Mouse (Mus musculus) subcutaneous adipose tissue, adult 2 months (tissue): ENCODE results near the gene Tmem218. TPM values are rescaled to one million over a fixed set of nuclear protein-coding genes. Genes with fewer than 3 reads are reported as not detected.

ENCODE experiments used
- polyA plus RNA-seq: library from polyadenylated mRNA; depleted of rRNA; stranded (reverse); fragments of >200 nt; gene quantifications from 2 replicates; pipeline ENCODE4 v1.2.3, GENCODE M21; 2012; ENCODE audit warnings: low replicate concordance; rRNA removed

The Tmem218 gene
- polyA plus RNA-seq = 4.3 and 6.7 TPM in 2 replicates

DNA sequence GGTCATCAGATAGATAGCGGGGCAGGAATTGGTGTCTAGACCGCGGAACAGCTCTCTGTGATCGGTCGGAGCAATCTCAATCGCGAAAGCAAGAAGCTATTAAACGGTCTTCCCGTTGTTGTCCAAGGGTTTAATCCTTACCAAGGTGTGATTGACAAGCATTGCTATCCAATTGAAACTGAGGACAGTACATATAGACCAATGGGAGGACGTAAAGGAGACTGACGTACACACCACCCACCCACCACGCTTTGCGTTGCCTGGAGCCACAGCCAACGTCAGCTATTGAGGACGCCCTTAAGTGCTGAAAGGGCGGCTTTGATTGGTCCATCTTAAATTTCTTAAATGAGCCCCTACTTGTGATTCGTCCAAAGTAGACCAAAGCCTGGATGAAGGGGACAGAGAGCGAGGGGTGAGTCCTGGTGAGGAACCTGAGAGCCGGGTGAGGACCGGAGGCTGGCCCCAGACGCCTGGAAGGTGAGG lies at the start of gene Tmem218:
Tmem218 (plus strand) TSS at position 295 of the 483 bp plus-strand sequence.

GRCm38 (mm10) chr9:37255149-37255888 lies 47.3 kb downstream of the Tmem218 start, which contains the start of gene Slc37a2:
Gene Slc37a2 (minus strand): TSS chr9:37255738.

Other genes starting within 250 kb of the Tmem218 start
- 4.4 and 40.5 TPM in 2 replicates for gene Pknox2, start 60.8 kb upstream of the Tmem218 start, polyA plus RNA-seq
- gene Slc37a2, start 47.5 kb downstream of the Tmem218 start, polyA plus RNA-seq = 5.4 and 7.6 TPM in 2 replicates
- 0.49 and 1.1 TPM in 2 replicates for gene Ccdc15, start 140.2 kb downstream of the Tmem218 start, polyA plus RNA-seq
- 0.05 and 0.23 TPM in 2 replicates for gene Hepacam, start 159.1 kb downstream of the Tmem218 start, polyA plus RNA-seq
- gene Robo4, start 193.7 kb downstream of the Tmem218 start, polyA plus RNA-seq = 35.2 and 126 TPM in 2 replicates
- 0.12 TPM in 1 of 2 replicates, not detected in the other for gene Robo3, start 225.0 kb downstream of the Tmem218 start, polyA plus RNA-seq